Mouse (Mus musculus): ENCODE results near the gene Foxn3.

DNA sequence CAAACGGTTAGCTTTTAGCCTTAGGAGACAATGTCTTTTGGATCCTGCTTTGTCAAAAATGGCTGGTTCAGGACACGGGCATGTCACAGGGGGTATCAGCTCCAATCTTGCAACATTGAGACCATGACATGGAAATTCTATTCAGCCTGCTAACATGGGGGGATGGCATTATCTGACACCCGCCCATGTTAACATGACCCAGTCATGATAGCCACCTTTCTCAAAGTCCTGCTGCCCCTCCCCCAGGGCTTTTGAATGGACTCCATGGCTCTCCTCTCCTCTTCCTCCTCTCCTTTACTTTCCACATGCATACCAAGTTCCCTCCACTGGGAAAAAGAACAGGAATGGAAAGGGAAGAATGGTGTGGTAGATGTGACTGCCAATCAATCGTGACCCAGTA is 43.5 kb downstream of the Foxn3 start:
- TF ChIP-seq CTCF (IDR thresholded peaks at IDR 0.05) (no peak), EP300 (IDR thresholded peaks at IDR 0.05) (no peak)
